Mouse (Mus musculus) kidney, embryonic 14.5 days (tissue): ENCODE measurements at regions not wholly inside any gene's neighbourhood (a gene's known extent, or its start where the extent isn't known, plus 50 kb on each side); places are given as distances from the start of the nearest gene placed in this dataset.
A peak's percentile ranks its signal among the peaks of the same experiment; 100 is the strongest.

Experiments
- ATAC-seq: fragments of 200-750 bp; cut with Nextera tagmentation; 2 replicates; pipeline ENCODE4 v1.8.0; 2017; ENCODE audit warnings: moderate number of reproducible peaks, mild to moderate bottlenecking, moderate TSS enrichment, moderate library complexity; ENCODE audit not compliant: low FRiP score, low TSS enrichment
- H3K27ac ChIP-seq: fragments of 300-500 bp; sonication (generic); 2 replicates; pipeline ENCODE4 v1.5.1; 2014; ENCODE audit warnings: low read depth, mild to moderate bottlenecking, low read length, moderate library complexity, mixed read lengths
- H3K27me3 ChIP-seq: fragments of 300-500 bp; sonication (generic); 2 replicates; pipeline ENCODE4 v1.6.1; 2014; ENCODE audit warnings: mild to moderate bottlenecking, low read length; ENCODE audit not compliant: control insufficient read depth, insufficient read depth
- H3K36me3 ChIP-seq: fragments of 300-500 bp; sonication (generic); 2 replicates; pipeline ENCODE4 v1.6.1; 2014; ENCODE audit warnings: low read length, mixed read lengths; ENCODE audit not compliant: control insufficient read depth, insufficient read depth
- H3K4me1 ChIP-seq: fragments of 300-500 bp; sonication (generic); 2 replicates; pipeline ENCODE4 v1.6.1; 2014; ENCODE audit warnings: low read length, mixed read lengths; ENCODE audit not compliant: control insufficient read depth, insufficient read depth
- H3K4me2 ChIP-seq: fragments of 300-500 bp; sonication (generic); replicated peaks from 2 replicates; pipeline ENCODE4 v1.6.1; 2014; ENCODE audit warnings: low read depth, mild to moderate bottlenecking, low read length
- H3K4me3 ChIP-seq: fragments of 300-500 bp; sonication (generic); 2 replicates; pipeline ENCODE4 v1.5.1; 2014; ENCODE audit warnings: mild to moderate bottlenecking, low read length
- H3K9ac ChIP-seq: fragments of 300-500 bp; sonication (generic); 2 replicates; pipeline ENCODE4 v1.6.1; 2014; ENCODE audit warnings: low read depth, mild to moderate bottlenecking, low read length, moderate library complexity
- H3K9me3 ChIP-seq: fragments of 300-500 bp; sonication (generic); 2 replicates; pipeline ENCODE4 v1.6.1; 2016; ENCODE audit warnings: low read length; ENCODE audit not compliant: control insufficient read depth
- WGBS: fragments of 180-500 bp; shearing (Covaris S2); extraction: QIAGEN DNeasy Blood & Tissue Kit; methylation state at CpG from one replicate; pipeline ENCODE4 v1.1.7; 2014; 5-methylcytosine and 5-hydroxymethylcytosine counted together

DNA sequence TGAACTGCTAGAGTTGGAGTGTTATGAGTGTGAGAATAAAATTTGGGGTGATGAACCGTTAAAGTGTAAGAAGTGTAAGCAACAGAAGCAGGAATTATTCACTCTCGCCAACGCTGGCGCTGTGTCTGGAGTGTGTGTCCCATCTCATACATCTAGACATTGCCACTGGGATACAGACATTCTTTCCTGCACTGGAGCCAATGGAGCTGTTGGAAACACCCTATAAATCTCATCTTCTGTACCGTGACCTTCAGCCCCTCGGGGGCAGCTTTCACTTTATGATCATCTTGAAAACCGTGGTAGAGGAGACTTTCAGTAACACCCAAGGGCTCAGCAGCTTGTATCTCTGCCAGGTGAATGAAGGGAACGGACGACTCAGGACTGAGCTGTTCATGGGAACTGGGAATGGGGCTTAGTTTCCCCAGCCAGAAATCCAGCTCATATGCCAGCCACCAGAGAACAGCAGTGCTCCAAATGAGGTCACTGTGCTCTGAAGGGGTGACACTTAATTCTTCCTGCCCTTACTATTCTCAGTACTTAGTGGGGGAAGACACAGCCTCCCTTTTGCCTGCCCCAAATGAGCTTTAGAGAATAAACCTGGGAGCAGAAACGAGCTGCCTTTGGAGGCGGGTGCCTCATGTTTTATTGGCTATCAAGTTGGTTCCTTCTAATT, 293.6 kb downstream of the Slc4a3 start:
- Histone ChIP-seq H3K9ac (no peak overlapping the region), H3K27me3 (no peaks in the 10 kb centered on the region), H3K4me2 (no peak overlapping the region), H3K4me3 (no peak overlapping the region), H3K9me3 (no peaks in the 10 kb centered on the region), H3K4me1 (no peaks in the 10 kb centered on the region), H3K27ac (no peak overlapping the region), H3K36me3 (no peaks in the 10 kb centered on the region)
- 58% methylated on average over 11 of the region's 11 CpGs for WGBS
- no peak for ATAC-seq

GRCm38 (mm10) chr1:75842396-75842795, 296.3 kb downstream of the Slc4a3 start:
- Histone ChIP-seq H3K4me1 (no peaks in the 10 kb centered on the region), H3K9me3 (no peaks in the 10 kb centered on the region), H3K9ac (no peak overlapping the region), H3K27ac (no peak overlapping the region), H3K4me3 (no peak overlapping the region), H3K27me3 (no peaks in the 10 kb centered on the region), H3K4me2 (no peak overlapping the region), H3K36me3 (no peaks in the 10 kb centered on the region)
- 63% methylated on average over 4 of the region's 4 CpGs for WGBS
- no peak for ATAC-seq

- no peak for ATAC-seq
- no peaks in the 10 kb centered on the region for H3K4me1 ChIP-seq
- no peak overlapping the region for H3K4me2 ChIP-seq
- H3K27me3 ChIP-seq = no peaks in the 10 kb centered on the region
- H3K9me3 ChIP-seq = no peaks in the 10 kb centered on the region
- no peak overlapping the region for H3K27ac ChIP-seq
- 96% methylated on average over 6 of the region's 6 CpGs for WGBS
- no peak overlapping the region for H3K4me3 ChIP-seq
- H3K9ac ChIP-seq = no peak overlapping the region
- H3K36me3 ChIP-seq = no peaks in the 10 kb centered on the region
Measured at GRCm38 (mm10) chr1:75843326-75843725, 297.3 kb downstream of the Slc4a3 start.

DNA sequence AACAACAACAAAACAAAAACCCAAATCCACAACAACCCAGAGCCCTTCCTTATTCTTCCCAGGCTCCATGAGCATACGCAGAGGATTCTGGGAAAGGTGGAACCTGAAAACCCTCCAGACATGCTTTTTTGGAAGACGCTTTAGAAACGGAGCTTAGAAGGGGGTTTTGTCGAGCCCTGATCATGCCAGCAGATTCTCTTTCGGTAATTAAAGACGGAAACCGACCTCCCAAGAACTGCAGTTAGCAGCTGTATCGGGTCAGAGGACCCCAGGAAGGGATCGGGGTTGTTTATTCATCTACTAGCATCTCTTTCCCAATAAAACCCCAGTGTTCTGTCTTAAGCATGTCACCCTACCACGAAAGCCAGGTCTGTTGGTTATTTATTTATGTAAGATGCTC, 298.1 kb downstream of the Slc4a3 start:
- Histone ChIP-seq H3K9me3 (no peaks in the 10 kb centered on the region), H3K27ac (no peak overlapping the region), H3K27me3 (no peaks in the 10 kb centered on the region), H3K9ac (no peak overlapping the region), H3K4me2 (no peak overlapping the region), H3K4me1 (no peaks in the 10 kb centered on the region), H3K4me3 (no peak overlapping the region), H3K36me3 (no peaks in the 10 kb centered on the region)
- 39% methylated on average over 10 of the region's 10 CpGs for WGBS
- ATAC-seq = no peak

DNA sequence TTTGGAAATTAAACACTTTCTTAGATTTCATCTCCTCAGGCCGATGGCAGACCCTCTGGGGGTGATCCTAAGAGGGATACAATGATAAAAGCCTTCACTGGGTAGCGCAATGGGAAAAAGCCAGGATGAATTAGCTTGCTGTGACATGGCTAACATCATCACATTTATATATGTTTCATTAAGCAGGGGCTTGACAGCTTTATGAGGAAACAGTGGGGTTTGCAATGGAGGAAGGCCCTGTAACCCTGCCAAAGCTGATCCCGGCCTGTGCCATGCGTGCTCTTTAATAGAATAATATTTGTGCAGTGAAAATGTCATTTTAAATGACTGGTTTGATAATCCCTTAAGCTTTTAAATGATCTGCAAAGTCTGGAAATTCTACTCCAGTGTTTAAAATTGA, 298.5 kb downstream of the Slc4a3 start:
- no peaks in the 10 kb centered on the region for H3K4me1 ChIP-seq
- WGBS = 44% methylated on average over 4 of the region's 4 CpGs
- no peak overlapping the region for H3K9ac ChIP-seq
- no peak overlapping the region for H3K4me3 ChIP-seq
- H3K27ac ChIP-seq = no peak overlapping the region
- H3K9me3 ChIP-seq = no peaks in the 10 kb centered on the region
- no peak overlapping the region for H3K4me2 ChIP-seq
- ATAC-seq = no peak; the same call in 1 of the 2 replicates
- H3K36me3 ChIP-seq = no peaks in the 10 kb centered on the region
- no peaks in the 10 kb centered on the region for H3K27me3 ChIP-seq

- ATAC-seq = peak; percentile 57; the same call in 1 of the 2 replicates
- Histone ChIP-seq H3K9ac (no peak overlapping the region), H3K4me2 (no peak overlapping the region), H3K9me3 (no peaks in the 10 kb centered on the region), H3K4me3 (no peak overlapping the region), H3K27ac (no peak overlapping the region), H3K36me3 (no peaks in the 10 kb centered on the region), H3K27me3 (no peaks in the 10 kb centered on the region), H3K4me1 (no peaks in the 10 kb centered on the region)
- WGBS = 26% methylated on average over 7 of the region's 7 CpGs
Measured at GRCm38 (mm10) chr1:75844981-75845380, 298.9 kb downstream of the Slc4a3 start.

DNA sequence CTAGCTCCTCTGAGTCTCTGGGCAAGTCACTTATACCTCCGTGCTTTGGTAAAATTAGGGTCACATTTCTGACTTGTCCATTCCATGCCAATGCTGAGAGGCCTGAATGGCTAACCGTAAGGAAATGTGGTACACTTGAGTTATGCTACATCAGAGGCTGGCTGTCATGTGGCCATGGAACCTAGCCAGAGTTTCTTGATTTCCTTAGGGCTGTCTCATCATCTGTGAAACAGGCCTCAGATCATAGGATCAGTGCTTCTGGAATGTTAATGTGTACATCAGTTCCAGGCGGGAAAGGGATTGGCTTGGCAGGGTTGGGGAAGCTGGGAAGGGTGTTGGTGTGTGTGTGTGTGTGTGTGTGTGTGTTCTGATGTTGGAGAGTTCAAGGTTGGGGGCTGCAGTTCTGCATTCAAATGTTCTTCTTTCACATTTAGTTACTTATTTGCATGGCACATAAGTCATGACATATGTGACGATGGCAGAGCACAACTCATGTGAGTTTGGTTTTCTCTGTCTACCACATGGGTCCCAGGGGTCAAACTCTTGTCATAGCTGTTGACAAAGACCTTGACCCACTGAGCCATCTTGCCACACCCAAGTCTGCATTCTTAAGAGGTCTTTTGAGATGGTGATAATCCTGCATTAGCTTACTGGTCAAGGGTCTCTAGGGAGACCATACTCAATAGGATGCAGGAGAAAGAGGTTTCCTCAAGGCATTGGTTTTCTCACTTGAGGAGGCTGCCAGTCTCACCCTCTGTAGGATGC, 299.9 kb downstream of the Slc4a3 start:
- H3K27me3 ChIP-seq = no peaks in the 10 kb centered on the region
- H3K9me3 ChIP-seq = no peaks in the 10 kb centered on the region
- H3K9ac ChIP-seq = no peak overlapping the region
- H3K4me3 ChIP-seq = no peak overlapping the region
- 95% methylated on average over 4 of the region's 4 CpGs for WGBS
- no peaks in the 10 kb centered on the region for H3K4me1 ChIP-seq
- no peak for ATAC-seq
- H3K27ac ChIP-seq = no peak overlapping the region
- H3K36me3 ChIP-seq = no peaks in the 10 kb centered on the region
- no peak overlapping the region for H3K4me2 ChIP-seq

- Histone ChIP-seq H3K4me1 (no peaks in the 10 kb centered on the region), H3K36me3 (no peaks in the 10 kb centered on the region), H3K4me2 (no peak overlapping the region), H3K9ac (no peak overlapping the region), H3K9me3 (no peaks in the 10 kb centered on the region), H3K27ac (no peak overlapping the region), H3K4me3 (no peak overlapping the region), H3K27me3 (no peaks in the 10 kb centered on the region)
- WGBS = 68% methylated on average over 3 of the region's 3 CpGs
- ATAC-seq = no peak
Measured at GRCm38 (mm10) chr1:75847681-75848080, 301.6 kb downstream of the Slc4a3 start.

GRCm38 (mm10) chr1:75848436-75848835, 302.4 kb downstream of the Slc4a3 start:
- Histone ChIP-seq H3K27me3 (no peaks in the 10 kb centered on the region), H3K4me3 (no peak overlapping the region), H3K4me2 (no peak overlapping the region), H3K27ac (no peak overlapping the region), H3K9me3 (no peaks in the 10 kb centered on the region), H3K4me1 (no peaks in the 10 kb centered on the region), H3K36me3 (no peaks in the 10 kb centered on the region), H3K9ac (no peak overlapping the region)
- 90% methylated on average over 4 of the region's 4 CpGs for WGBS
- no peak for ATAC-seq
